Mouse (Mus musculus) spleen, postnatal 14 days (tissue): Measurements from ENCODE around the gene Bcl6.

Source experiments
- DNase-seq, 2 experiments: peaks; one replicate each; pipeline ENCODE4 v3.0.0; 2021 to 2022; ENCODE audit warnings: low spot score in 2 of 2

The Bcl6 gene

GRCm38 (mm10) chr16:23927301-23928114, 61.1 kb downstream of the Bcl6 start:
- DNase-seq: no peak

DNA sequence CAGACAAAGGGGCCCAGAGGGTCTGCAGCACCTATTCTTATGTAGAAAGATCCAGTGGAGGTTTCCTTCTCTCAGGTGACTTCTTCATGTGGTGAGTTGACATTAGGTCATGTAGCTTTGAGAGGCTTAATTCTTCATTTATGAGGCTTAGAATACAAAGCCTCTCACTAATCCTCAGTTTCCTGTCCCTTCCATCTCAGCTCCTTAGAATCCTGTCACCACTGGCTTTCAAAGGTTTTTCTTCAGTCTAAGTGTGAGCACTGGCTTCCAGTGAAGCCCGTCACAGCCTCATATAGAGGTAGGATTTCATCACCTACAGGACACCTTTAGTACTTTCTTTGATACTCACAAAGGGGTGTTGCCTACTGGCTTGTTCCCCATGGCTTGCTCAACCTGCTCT, 65.7 kb downstream of the Bcl6 start:
- no peak for DNase-seq

DNA sequence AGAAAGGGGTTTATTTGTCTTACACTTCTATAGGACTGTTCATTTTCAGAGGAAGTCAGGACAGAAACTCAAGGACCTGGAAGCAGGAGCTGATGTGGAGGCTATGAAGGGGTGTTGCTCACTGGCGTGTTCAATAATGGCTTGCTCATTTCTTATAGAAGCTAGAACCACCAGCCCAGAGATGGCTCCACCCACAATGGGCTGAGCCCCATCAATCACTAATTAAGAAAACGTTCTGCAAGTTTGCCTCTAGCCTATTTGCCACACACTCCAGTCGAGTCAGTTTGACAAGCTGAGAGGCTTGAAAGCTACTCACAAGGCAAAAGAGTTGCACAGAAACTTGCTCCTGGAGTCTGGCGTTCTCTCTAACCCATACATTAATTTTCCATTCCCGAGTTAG, 67.0 kb downstream of the Bcl6 start:
- DNase-seq: no peak

- no peak for DNase-seq
Observed at GRCm38 (mm10) chr16:23919418-23919817, 69.2 kb downstream of the Bcl6 start.
